Mouse (Mus musculus) liver, embryonic 14.5 days (tissue): ENCODE measurements around the gene Pik3r1.

Experiments
- CTCF ChIP-seq: IDR thresholded peaks from 2 replicates; pipeline ENCODE4 v1.5.1; 2016; ENCODE audit warnings: antibody characterized with exemption, low read depth, control low read depth
- EP300 ChIP-seq: IDR thresholded peaks from 2 replicates; pipeline ENCODE4 v1.6.1; 2016; ENCODE audit warnings: antibody characterized with exemption, low read depth

GRCm38 (mm10) chr13:101734227-101734626 lies 33.8 kb downstream of the Pik3r1 start:
- TF ChIP-seq CTCF: no peak
- TF ChIP-seq EP300: no peak
